Mouse (Mus musculus) liver, adult 2 months (tissue): ENCODE measurements around the gene Mon1a. TPM values are rescaled to one million over a fixed set of nuclear protein-coding genes. Genes with fewer than 3 reads are reported as not detected.

Experiments
- DNase-seq: peaks from one replicate; pipeline ENCODE4 v3.0.0-alpha.2; 2011; ENCODE audit warnings: low read depth, low spot score; ENCODE audit errors: extremely low read depth
- H3K27ac ChIP-seq: fragments of 200-500 bp; replicated peaks from 2 replicates; pipeline ENCODE4 v1.5.1; 2012; ENCODE audit warnings: low read depth, mild to moderate bottlenecking, control low read depth, inconsistent platforms, low read length; ENCODE audit not compliant: insufficient read depth
- H3K27me3 ChIP-seq: fragments of 200-500 bp; 2 replicates; pipeline ENCODE4 v1.6.1; 2012; ENCODE audit warnings: mild to moderate bottlenecking, moderate library complexity, low read length, inconsistent platforms; ENCODE audit not compliant: control insufficient read depth, insufficient read depth
- H3K36me3 ChIP-seq: fragments of 200-500 bp; 2 replicates; pipeline ENCODE4 v1.6.1; 2012; ENCODE audit warnings: low read length, inconsistent platforms; ENCODE audit not compliant: control insufficient read depth, insufficient read depth
- H3K4me1 ChIP-seq: fragments of 200-500 bp; 2 replicates; pipeline ENCODE4 v1.6.1; 2011; ENCODE audit warnings: low read length; ENCODE audit not compliant: control insufficient read depth, insufficient read depth
- H3K4me3 ChIP-seq: fragments of 200-500 bp; 2 replicates; pipeline ENCODE4 v1.5.1; 2011; ENCODE audit warnings: low read depth, mild to moderate bottlenecking, control low read depth, low read length, moderate library complexity; ENCODE audit not compliant: insufficient read depth
- H3K79me2 ChIP-seq: fragments of 200-500 bp; 2 replicates; pipeline ENCODE4 v1.6.1; 2012; ENCODE audit warnings: inconsistent platforms, mild to moderate bottlenecking, low read length, moderate library complexity; ENCODE audit not compliant: control insufficient read depth, insufficient read depth
- H3K9ac ChIP-seq: fragments of 200-500 bp; 2 replicates; pipeline ENCODE4 v1.6.1; 2012; ENCODE audit warnings: low read depth, mild to moderate bottlenecking, control low read depth, inconsistent platforms, low read length
- CTCF ChIP-seq: fragments of 200-500 bp; IDR thresholded peaks from 2 replicates; pipeline ENCODE4 v1.5.1; 2011; ENCODE audit warnings: low read depth, low read length, control low read depth
- POLR2A ChIP-seq: fragments of 200-500 bp; IDR thresholded peaks from 2 replicates; pipeline ENCODE4 v1.6.1; 2011; ENCODE audit warnings: low read length, control low read depth; ENCODE audit not compliant: insufficient read depth; ENCODE audit errors: extremely low read depth
- WGBS: fragments of 180-500 bp; shearing (Covaris S2); methylation state at CpG from one replicate; pipeline ENCODE4 v1.1.7; 2018; 5-methylcytosine and 5-hydroxymethylcytosine counted together
- polyA plus RNA-seq: library from polyadenylated mRNA; depleted of rRNA; stranded (reverse); fragments of >200 nt; gene quantifications from 2 replicates; pipeline ENCODE4 v1.2.3, GENCODE M21; 2012
- total RNA-seq: library from RNA; depleted of rRNA; stranded (reverse); fragments of >200 nt; gene quantifications from 2 replicates; pipeline ENCODE4 v1.2.3, GENCODE M21; 2014

Mon1a gene
- total and polyA plus RNA-seq, 2 experiments, result 12.4 to 29.6 TPM

DNA sequence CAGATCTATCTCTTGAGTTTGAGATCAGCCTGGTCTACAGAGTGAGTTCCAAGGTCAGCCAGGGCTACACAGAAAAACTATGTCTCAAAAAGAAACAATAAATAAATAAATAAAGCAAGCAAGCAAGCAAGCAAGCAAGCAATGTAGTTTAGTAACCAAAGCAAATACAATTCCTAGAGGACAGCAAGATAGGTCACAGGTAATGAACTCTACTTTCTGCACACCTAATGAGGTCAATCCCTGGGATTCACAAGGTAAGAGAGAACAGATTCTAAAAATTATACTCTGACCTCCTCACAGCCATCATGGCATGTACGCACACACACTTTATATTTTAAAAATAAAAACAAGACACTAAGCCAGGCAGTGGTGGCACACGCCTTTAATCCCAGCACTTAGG, 21.9 kb upstream of the Mon1a start:
- Histone ChIP-seq H3K9ac (no peak overlapping the region), H3K4me3 (no peak overlapping the region), H3K4me1 (peaks cover 2% of the 10 kb centered on the region; the same call in 1 of the 2 replicates), H3K27me3 (no peaks in the 10 kb centered on the region), H3K79me2 (peaks cover 13% of the 10 kb centered on the region; the same call in 1 of the 2 replicates), H3K27ac (no peak overlapping the region), H3K36me3 (no peaks in the 10 kb centered on the region; the same call in 1 of the 2 replicates)
- no peak for TF ChIP-seq POLR2A
- TF ChIP-seq CTCF, result no peak
- 80% methylated on average over 2 of the region's 2 CpGs for WGBS
- peak; percentile 62 for DNase-seq

DNA sequence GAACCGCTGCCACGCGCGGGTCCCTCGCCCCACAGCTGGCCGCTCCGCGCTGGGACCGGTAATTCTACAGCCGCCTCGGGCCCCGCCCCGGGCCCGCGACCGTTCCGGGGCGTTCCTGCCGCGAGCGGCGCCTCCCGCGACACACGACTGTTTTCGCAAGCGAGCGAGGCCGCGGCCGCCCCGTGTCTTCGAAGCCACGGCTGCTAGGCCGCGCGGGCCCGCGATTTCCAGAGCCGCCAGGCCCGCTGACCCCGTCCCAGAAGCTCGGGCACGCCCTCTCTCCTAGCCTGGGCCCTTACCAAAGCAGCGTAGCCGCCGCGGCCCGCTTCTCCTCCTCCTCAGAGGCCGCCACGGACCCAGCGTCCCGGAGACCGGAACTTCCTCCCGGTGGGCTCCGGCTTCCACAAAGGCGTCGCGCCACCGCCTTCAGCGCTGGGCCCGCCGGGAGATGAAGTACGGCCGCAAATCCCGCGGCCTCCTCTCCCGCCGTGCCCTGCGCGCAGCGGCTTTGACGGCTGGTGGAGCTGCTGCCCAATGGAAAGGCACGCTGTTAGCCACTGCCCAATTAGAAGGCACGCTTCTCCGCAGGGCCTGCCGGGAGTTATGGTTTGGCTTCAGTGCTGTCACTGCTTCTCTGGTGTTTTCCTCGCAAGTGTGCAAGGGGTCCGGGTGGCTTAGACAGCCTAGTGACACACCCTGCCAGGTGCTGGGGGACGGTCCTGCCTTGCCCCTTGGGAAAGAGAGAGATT, 15.4 kb upstream of the Mon1a start:
- Histone ChIP-seq H3K9ac (peak overlapping the region; percentile 95), H3K27ac (peak overlapping the region; percentile 93), H3K4me1 (peaks cover 4% of the 10 kb centered on the region; the same call in 1 of the 2 replicates), H3K27me3 (no peaks in the 10 kb centered on the region), H3K4me3 (peak overlapping the region; percentile 84), H3K36me3 (no peaks in the 10 kb centered on the region), H3K79me2 (peaks cover 8% of the 10 kb centered on the region; the same call in 1 of the 2 replicates)
- TF ChIP-seq POLR2A (peak; percentile 71; the same call in 1 of the 2 replicates), CTCF (no peak)
- under 1% methylated on average over 80 of the region's 80 CpGs for WGBS
- DNase-seq, result peak; percentile 92

DNA sequence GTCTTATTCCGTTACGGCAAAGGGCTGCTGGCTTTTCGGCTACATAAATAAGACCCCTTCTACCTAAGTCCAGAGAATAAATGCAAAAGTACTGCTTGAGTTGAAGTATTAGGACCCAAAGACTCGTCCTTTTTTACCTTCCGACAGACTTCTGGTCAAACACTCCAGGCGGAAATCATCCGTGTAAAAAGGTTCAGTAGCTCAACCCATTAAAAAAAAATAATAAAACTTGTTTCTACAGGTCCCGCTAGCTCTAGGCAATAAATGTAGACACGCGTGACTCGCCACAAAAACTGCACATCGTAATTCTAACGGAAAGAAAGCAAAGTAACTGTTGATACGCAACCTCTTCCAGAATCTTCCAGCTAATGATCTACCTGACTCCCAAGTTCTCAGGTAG, 14.8 kb upstream of the Mon1a start, which contains the start of gene Rbm6:
Rbm6 (minus strand) TSS at position 101 of the 400 bp plus-strand sequence.
- no peak for TF ChIP-seq POLR2A
- no peak for TF ChIP-seq CTCF
- Histone ChIP-seq H3K9ac (peak within 1 kb of the TSS; percentile 95), H3K36me3 (no peaks in the 10 kb centered on the region), H3K27me3 (no peaks in the 10 kb centered on the region), H3K4me3 (peak within 1 kb of the TSS; percentile 84), H3K27ac (peak within 1 kb of the TSS; percentile 93), H3K4me1 (peaks cover 4% of the 10 kb centered on the region; the same call in 1 of the 2 replicates), H3K79me2 (peaks cover 8% of the 10 kb centered on the region; the same call in 1 of the 2 replicates)
- DNase-seq, result no peak
- 4% methylated on average over 14 of the region's 14 CpGs for WGBS

DNA sequence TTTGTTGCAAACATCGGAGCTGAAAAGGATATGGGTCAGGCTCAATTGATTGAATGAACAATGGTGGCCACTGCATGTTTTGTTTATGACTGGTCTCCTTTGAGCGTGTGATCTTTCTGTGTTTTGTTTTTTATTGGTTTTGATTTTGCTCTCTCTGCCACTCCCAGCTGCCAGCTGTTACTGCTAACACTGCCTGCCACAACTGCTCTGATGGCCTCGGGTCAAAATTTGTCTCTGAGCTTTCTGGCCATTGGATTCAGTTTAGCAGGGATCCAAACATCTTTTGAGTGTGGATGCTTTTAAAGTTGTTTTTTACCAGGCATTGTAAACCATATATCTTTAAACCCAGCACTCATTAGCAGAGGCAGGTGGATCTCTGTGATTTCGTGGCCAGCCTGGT, 7.5 kb upstream of the Mon1a start:
- TF ChIP-seq POLR2A (no peak), CTCF (no peak)
- Histone ChIP-seq H3K27me3 (no peaks in the 10 kb centered on the region), H3K9ac (no peak overlapping the region), H3K36me3 (no peaks in the 10 kb centered on the region), H3K4me1 (no peaks in the 10 kb centered on the region), H3K79me2 (no peaks in the 10 kb centered on the region), H3K27ac (no peak overlapping the region), H3K4me3 (no peak overlapping the region)
- WGBS, result 71% methylated on average over 4 of the region's 4 CpGs
- no peak for DNase-seq

DNA sequence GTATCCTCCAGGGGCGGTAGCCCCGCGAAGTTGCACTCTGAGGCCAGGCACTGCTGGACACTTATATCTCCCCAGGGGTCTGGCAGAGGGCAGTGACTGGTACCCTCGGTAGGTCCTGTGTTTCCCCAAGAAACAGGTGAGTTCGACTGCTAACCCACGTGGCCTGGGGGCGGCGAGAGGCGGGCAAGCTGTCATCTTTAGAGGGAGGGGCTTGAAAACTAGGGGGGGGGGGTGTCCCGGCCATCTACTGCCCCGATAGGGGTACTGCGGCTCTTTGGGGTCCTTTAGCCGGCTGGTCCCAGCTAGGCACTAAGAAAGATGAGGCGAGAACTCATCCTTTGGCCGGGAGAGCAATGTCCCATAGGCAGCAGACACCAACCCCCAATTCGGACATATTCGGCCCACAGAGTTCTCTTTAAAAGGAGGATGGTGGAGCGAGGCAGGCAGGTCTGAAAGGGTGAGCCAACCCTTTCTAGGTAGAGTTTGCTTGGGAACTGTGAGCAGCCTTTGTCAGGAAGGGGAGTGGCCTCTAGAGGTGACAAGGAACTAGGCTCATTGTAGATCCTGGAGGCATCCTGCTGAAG, 408 bp downstream of the Mon1a start:
- peak overlapping the region; percentile 63 for H3K4me3 ChIP-seq
- peak; percentile 50 for DNase-seq
- peak overlapping the region; percentile 40 for H3K27ac ChIP-seq
- peaks cover 3% of the 10 kb centered on the region; the same call in 1 of the 2 replicates for H3K4me1 ChIP-seq
- peaks cover 14% of the 10 kb centered on the region; the same call in 1 of the 2 replicates for H3K79me2 ChIP-seq
- TF ChIP-seq POLR2A (no peak), CTCF (no peak)
- peak overlapping the region; percentile 69 for H3K9ac ChIP-seq
- H3K36me3 ChIP-seq, result peaks cover 6% of the 10 kb centered on the region; the same call in 1 of the 2 replicates
- under 1% methylated on average over 18 of the region's 18 CpGs for WGBS
- H3K27me3 ChIP-seq, result no peaks in the 10 kb centered on the region
